Mouse (Mus musculus) liver, adult 10 weeks (tissue): ENCODE results near the gene Pvr. TPM values are rescaled to one million over a fixed set of nuclear protein-coding genes. Genes with fewer than 3 reads are reported as not detected.

Source experiments
- polyA plus RNA-seq: library from polyadenylated mRNA; stranded (reverse); fragments of 350-450 nt; fragmentation: Illumina TruSeq; extraction: RNeasy Lipid Tissue Mini Kit (QIAGEN cat#74804); gene quantifications from one replicate; pipeline ENCODE4 v1.2.3, GENCODE M21; 2014; ENCODE audit warnings: low read depth, low replicate concordance

Pvr gene
- 7.0 TPM for polyA plus RNA-seq

DNA sequence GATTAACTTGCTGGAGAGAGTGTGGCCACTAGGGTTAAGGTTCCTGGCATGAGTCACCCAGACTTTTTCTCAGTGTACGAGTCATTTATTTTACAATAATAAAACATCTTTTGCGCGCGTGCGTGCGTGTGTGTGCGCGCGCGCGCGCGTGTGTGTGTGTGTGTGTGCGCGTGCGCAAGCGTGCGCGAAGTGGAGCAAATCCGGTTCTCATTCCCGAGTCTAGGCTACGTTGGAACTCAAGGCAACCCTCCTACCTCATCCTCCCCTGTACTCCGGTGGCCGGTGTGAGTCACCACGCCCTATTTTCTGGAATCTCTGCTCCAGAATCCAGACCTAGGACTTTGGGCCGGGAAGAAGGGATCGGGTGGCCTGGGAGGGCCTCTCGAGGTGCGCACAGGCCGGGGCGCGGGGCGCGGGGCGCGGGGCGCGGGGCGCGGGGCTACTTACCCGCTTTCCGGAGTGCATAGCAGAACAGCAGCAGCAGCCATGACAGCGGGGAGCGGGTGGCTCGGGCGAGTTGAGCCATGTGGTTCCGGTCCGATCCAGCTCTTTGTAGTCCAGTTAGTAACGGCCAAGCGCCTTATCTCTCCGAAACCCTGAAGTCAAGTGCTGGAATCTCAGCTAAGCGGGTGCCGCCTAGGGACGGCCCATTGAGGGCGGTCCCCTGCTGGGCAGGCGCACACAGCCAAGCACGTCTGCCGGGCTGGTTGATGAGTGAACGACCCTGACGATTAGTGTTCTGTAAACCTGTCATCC lies at the start of gene Pvr:
Pvr (minus strand) TSS at position 655 of the 756 bp plus-strand sequence.

DNA sequence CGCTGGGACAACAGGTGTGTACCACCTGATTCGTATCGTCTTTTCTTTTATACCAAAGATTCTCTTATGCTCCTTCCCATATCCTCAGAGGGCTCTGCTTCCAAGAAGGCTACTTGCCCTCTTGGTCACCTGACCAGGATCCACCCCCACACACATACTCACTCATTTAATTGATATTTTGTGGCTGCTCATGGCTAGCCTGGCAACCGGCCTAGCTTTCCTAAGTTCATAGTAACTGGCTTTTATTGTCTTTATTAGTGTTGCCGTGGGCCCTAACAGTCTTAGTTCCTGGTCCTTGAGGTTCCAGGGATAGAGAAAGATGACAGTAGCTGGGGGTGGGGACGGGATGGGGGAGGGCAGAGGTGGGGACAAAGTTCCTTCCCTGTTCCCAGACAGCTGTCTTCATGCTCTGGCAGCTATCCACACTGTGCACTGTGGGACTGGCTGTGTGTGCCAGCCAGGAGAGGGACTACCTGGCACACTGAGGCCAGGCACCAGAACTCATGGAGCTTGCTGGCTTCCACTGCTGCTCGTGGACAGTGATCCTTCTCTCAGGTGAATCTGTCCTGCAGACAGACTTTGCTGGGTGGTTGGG lies 44.1 kb upstream of the Pvr start, which contains the start of gene Ceacam20:
Ceacam20 (plus strand) TSS at position 428 of the 595 bp plus-strand sequence.

DNA sequence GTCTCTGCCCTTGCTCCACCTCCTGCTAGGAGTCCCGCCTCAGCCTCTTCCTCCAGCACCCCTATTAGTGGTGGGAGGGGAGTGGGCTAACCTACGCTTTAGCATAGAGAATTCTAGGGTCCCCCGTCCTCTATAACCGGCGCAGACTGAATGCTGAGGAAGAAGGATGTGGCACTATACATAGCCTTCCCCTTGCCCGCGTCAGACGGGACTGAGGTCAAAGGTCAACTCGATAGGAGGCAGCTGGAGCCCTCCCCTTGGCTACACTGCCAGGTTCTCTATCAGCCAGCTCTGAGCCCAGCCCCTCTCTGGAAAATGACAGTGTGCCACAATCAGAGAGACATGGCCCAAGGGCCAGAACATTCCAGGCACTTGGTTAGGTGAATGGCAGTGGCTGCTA lies 29.6 kb upstream of the Pvr start, which contains the start of gene Igsf23:
Igsf23 (minus strand) TSS at position 168 of the 400 bp plus-strand sequence.

DNA sequence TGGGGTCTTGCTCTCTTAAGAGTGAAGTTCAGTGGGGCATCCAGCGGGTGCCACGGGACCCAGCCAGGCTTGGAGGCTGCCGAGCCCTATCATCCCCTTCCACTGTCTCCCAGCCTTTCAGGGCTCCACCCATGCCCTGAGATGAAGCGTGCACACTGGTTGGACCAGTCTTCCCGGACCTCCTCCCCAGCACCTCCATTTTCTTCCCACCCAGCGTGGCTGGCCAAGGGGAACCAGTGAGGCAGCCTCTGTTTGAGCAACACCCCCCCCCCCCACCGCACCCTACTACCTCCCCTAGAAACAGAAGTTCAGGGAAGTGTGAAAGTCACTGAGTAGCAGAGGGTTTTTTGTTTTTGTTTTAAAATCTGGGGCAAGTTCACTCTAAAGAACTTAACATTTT lies 33.1 kb downstream of the Pvr start, which contains the start of gene Ceacam19:
Ceacam19 (minus strand) TSS at position 117 of the 400 bp plus-strand sequence.

DNA sequence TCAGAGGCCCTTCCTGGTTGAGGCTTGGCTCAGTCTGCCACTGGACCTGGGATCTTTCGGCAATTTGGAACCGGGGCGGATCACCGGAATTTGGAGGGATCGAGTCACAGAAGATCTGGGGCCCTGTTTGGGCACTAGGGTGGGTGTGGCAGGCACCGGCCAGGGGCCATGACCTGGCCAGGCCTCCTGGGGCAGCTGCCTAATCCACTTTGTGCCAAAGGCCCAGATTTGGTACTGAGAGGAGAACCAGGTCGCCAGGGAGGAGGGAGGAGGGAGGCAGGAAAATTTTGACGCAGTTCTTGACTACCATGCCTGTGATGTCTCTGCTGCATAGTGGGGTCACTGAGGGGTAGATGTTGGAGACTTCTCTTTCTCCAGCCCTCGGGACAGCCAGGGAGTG lies 59.8 kb downstream of the Pvr start, which contains the start of gene Ceacam16:
Ceacam16 (minus strand) TSS at position 101 of the 400 bp plus-strand sequence.

Other genes with a start within 250 kb of the Pvr start
- gene Apoc2, start 243.2 kb downstream of the Pvr start, polyA plus RNA-seq = 44.8 TPM
- not detected for gene Gm44805, start 239.7 kb downstream of the Pvr start, polyA plus RNA-seq
- 123 TPM for gene Apoc4, start 239.7 kb downstream of the Pvr start, polyA plus RNA-seq
- 3,872 TPM for gene Apoc1, start 228.5 kb downstream of the Pvr start, polyA plus RNA-seq
- 941 TPM for gene Apoe, start 222.0 kb downstream of the Pvr start, polyA plus RNA-seq
- 1.1 TPM for gene Tomm40, start 205.7 kb downstream of the Pvr start, polyA plus RNA-seq
- 2.6 TPM for gene Nectin2, start 170.7 kb downstream of the Pvr start, polyA plus RNA-seq
- gene Bcam, start 150.1 kb downstream of the Pvr start, polyA plus RNA-seq = 0.16 TPM
- gene Cblc, start 124.4 kb downstream of the Pvr start, polyA plus RNA-seq = 2.6 TPM
- gene Bcl3, start 98.4 kb downstream of the Pvr start, polyA plus RNA-seq = 5.4 TPM
- gene Gm19345, start 69.2 kb downstream of the Pvr start, polyA plus RNA-seq = not detected
- not detected for gene Ceacam16, start 59.9 kb downstream of the Pvr start, polyA plus RNA-seq
- not detected for gene Ceacam19, start 33.2 kb downstream of the Pvr start, polyA plus RNA-seq
- 0.21 TPM for gene Igsf23, start 29.6 kb upstream of the Pvr start, polyA plus RNA-seq
- gene Ceacam20, start 44.3 kb upstream of the Pvr start, polyA plus RNA-seq = not detected
- not detected for gene Nlrp9b, start 70.3 kb upstream of the Pvr start, polyA plus RNA-seq
- not detected for gene Vmn1r91, start 178.5 kb upstream of the Pvr start, polyA plus RNA-seq
- gene Gm16442, start 201.4 kb upstream of the Pvr start, polyA plus RNA-seq = not detected
- gene Vmn1r93, start 217.9 kb upstream of the Pvr start, polyA plus RNA-seq = not detected
- not detected for gene Vmn1r94, start 247.2 kb upstream of the Pvr start, polyA plus RNA-seq